Mouse (Mus musculus): ENCODE results near the gene Kmt2e. TPM values are rescaled to one million over a fixed set of nuclear protein-coding genes. Genes with fewer than 3 reads are reported as not detected.
A peak's percentile ranks its signal among the peaks of the same experiment; 100 is the strongest.
"Not testable (repeated sequence)": the region's sequence is repeated elsewhere in the genome, so short reads cannot be mapped to it uniquely, and the experiment has no call there.

The Kmt2e gene
- polyA plus RNA-seq, 1 experiment from 2014 or later, result 151 TPM

GRCm38 (mm10) chr5:23515038-23515437, 80.8 kb downstream of the Kmt2e start:
- H3K4me3 ChIP-seq, result no peak overlapping the region
- no peaks in the 10 kb centered on the region for H3K27me3 ChIP-seq
- WGBS, result 92% methylated on average over 10 of the region's 10 CpGs
- H3K4me1 ChIP-seq (replicated peaks), result peaks cover 25% of the 10 kb centered on the region
- H3K9me3 ChIP-seq, result no peaks in the 10 kb centered on the region
- H3K9ac ChIP-seq, result no peak overlapping the region
- H3K36me3 ChIP-seq, result peaks cover 51% of the 10 kb centered on the region
- no peak overlapping the region for H3K4me2 ChIP-seq
- no peak overlapping the region for H3K27ac ChIP-seq (replicated peaks)
- ATAC-seq (ENCODE audit: low read depth), result no peak

GRCm38 (mm10) chr5:23516962-23517361, 82.7 kb downstream of the Kmt2e start:
- no peak for ATAC-seq (ENCODE audit: low read depth)
- no peak overlapping the region for H3K9ac ChIP-seq
- H3K4me3 ChIP-seq, result no peak overlapping the region
- H3K4me1 ChIP-seq (replicated peaks), result peaks cover 25% of the 10 kb centered on the region
- H3K4me2 ChIP-seq, result no peak overlapping the region
- 33% methylated on average over 3 of the region's 3 CpGs for WGBS
- no peaks in the 10 kb centered on the region for H3K27me3 ChIP-seq
- peaks cover 43% of the 10 kb centered on the region for H3K36me3 ChIP-seq
- no peaks in the 10 kb centered on the region for H3K9me3 ChIP-seq
- peak overlapping the region; percentile 64 for H3K27ac ChIP-seq (replicated peaks)

- no peak for ATAC-seq (ENCODE audit: low read depth)
- Histone ChIP-seq H3K27ac (replicated peaks) (peak overlapping the region; percentile 46), H3K4me1 (replicated peaks) (peaks cover 25% of the 10 kb centered on the region)
These were observed 83.6 kb downstream of the Kmt2e start for GRCm38 (mm10) chr5:23517839-23518238.

GRCm38 (mm10) chr5:23518673-23519072, 84.4 kb downstream of the Kmt2e start:
- H3K27ac ChIP-seq (replicated peaks), result peak overlapping the region; percentile 46
- no peaks in the 10 kb centered on the region for H3K9me3 ChIP-seq
- ATAC-seq (ENCODE audit: low read depth), result peak; percentile 32; the same call in 1 of the 2 replicates

More at GRCm38 (mm10) chr5:23517839-23518238, 83.6 kb downstream of the Kmt2e start:
- Histone ChIP-seq H3K4me3 (no peak overlapping the region), H3K27me3 (no peaks in the 10 kb centered on the region), H3K36me3 (peaks cover 47% of the 10 kb centered on the region), H3K9ac (no peak overlapping the region), H3K4me2 (no peak overlapping the region), H3K9me3 (no peaks in the 10 kb centered on the region)
- WGBS, result 71% methylated on average over 4 of the region's 4 CpGs

GRCm38 (mm10) chr5:23519679-23520078, 85.4 kb downstream of the Kmt2e start:
- H3K4me1 ChIP-seq (replicated peaks), result peaks cover 25% of the 10 kb centered on the region
- ATAC-seq (ENCODE audit: low read depth), result no peak
- no peak overlapping the region for H3K4me2 ChIP-seq
- 98% methylated on average over 3 of the region's 3 CpGs for WGBS
- no peaks in the 10 kb centered on the region for H3K27me3 ChIP-seq
- no peak overlapping the region for H3K9ac ChIP-seq
- H3K27ac ChIP-seq (replicated peaks), result no peak overlapping the region; the same call in 1 of the 2 replicates
- H3K9me3 ChIP-seq, result no peaks in the 10 kb centered on the region
- peaks cover 44% of the 10 kb centered on the region for H3K36me3 ChIP-seq
- H3K4me3 ChIP-seq, result no peak overlapping the region

More at GRCm38 (mm10) chr5:23518673-23519072, 84.4 kb downstream of the Kmt2e start:
- H3K9ac ChIP-seq, result peak overlapping the region; percentile 13; the same call in 1 of the 2 replicates
- no peak overlapping the region for H3K4me2 ChIP-seq
- no peak overlapping the region for H3K4me3 ChIP-seq
- peaks cover 45% of the 10 kb centered on the region for H3K36me3 ChIP-seq
- WGBS, result 48% methylated on average over 3 of the region's 3 CpGs
- peaks cover 25% of the 10 kb centered on the region for H3K4me1 ChIP-seq (replicated peaks)
- H3K27me3 ChIP-seq, result no peaks in the 10 kb centered on the region

GRCm38 (mm10) chr5:23521645-23522044, 87.4 kb downstream of the Kmt2e start:
- no peak overlapping the region for H3K4me2 ChIP-seq
- H3K9me3 ChIP-seq, result no peaks in the 10 kb centered on the region
- H3K4me3 ChIP-seq, result no peak overlapping the region
- H3K27ac ChIP-seq (replicated peaks), result no peak overlapping the region
- no peaks in the 10 kb centered on the region for H3K27me3 ChIP-seq
- 58% methylated on average over 1 of the region's 1 CpGs for WGBS
- H3K36me3 ChIP-seq, result peaks cover 45% of the 10 kb centered on the region
- no peak for ATAC-seq (ENCODE audit: low read depth)
- peaks cover 25% of the 10 kb centered on the region for H3K4me1 ChIP-seq (replicated peaks)
- H3K9ac ChIP-seq, result no peak overlapping the region

- H3K4me3 ChIP-seq, result no peak overlapping the region
- H3K4me1 ChIP-seq (replicated peaks), result peaks cover 7% of the 10 kb centered on the region
- H3K4me2 ChIP-seq, result no peak overlapping the region
- H3K27ac ChIP-seq (replicated peaks), result no peak overlapping the region
- H3K27me3 ChIP-seq, result no peaks in the 10 kb centered on the region
- peaks cover 45% of the 10 kb centered on the region for H3K36me3 ChIP-seq
- no peak for ATAC-seq (ENCODE audit: low read depth)
- no peak overlapping the region for H3K9ac ChIP-seq
- H3K9me3 ChIP-seq, result no peaks in the 10 kb centered on the region
- WGBS, result 82% methylated on average over 3 of the region's 3 CpGs
These were observed 89.7 kb downstream of the Kmt2e start for GRCm38 (mm10) chr5:23523936-23524335.

- H3K27me3 ChIP-seq, result no peaks in the 10 kb centered on the region
- H3K9me3 ChIP-seq, result no peaks in the 10 kb centered on the region
- WGBS, result 82% methylated on average over 3 of the region's 3 CpGs
- H3K36me3 ChIP-seq, result peaks cover 45% of the 10 kb centered on the region
- H3K9ac ChIP-seq, result no peak overlapping the region
- no peak overlapping the region for H3K27ac ChIP-seq (replicated peaks)
- no peak for ATAC-seq (ENCODE audit: low read depth)
- H3K4me1 ChIP-seq (replicated peaks), result no peaks in the 10 kb centered on the region; the same call in 1 of the 2 replicates
- H3K4me3 ChIP-seq, result no peak overlapping the region
- H3K4me2 ChIP-seq, result no peak overlapping the region
These were observed 90.4 kb downstream of the Kmt2e start for GRCm38 (mm10) chr5:23524621-23525020.

GRCm38 (mm10) chr5:23531100-23531499, 96.9 kb downstream of the Kmt2e start:
- no peak for ATAC-seq (ENCODE audit: low read depth)
- 96% methylated on average over 6 of the region's 6 CpGs for whole genome bisulfite sequencing
- Histone ChIP-seq H3K4me1 (replicated peaks) (no peaks in the 10 kb centered on the region), H3K4me3 (no peak overlapping the region), H3K9me3 (no peaks in the 10 kb centered on the region), H3K9ac (no peak overlapping the region), H3K4me2 (no peak overlapping the region), H3K27ac (replicated peaks) (no peak overlapping the region), H3K27me3 (no peaks in the 10 kb centered on the region), H3K36me3 (peaks cover 20% of the 10 kb centered on the region)

GRCm38 (mm10) chr5:23531541-23532096, 97.4 kb downstream of the Kmt2e start:
- Histone ChIP-seq H3K4me2 (no peak overlapping the region), H3K4me3 (no peak overlapping the region), H3K27ac (replicated peaks) (no peak overlapping the region), H3K4me1 (replicated peaks) (no peaks in the 10 kb centered on the region), H3K9ac (no peak overlapping the region), H3K36me3 (peaks cover 21% of the 10 kb centered on the region), H3K27me3 (no peaks in the 10 kb centered on the region), H3K9me3 (no peaks in the 10 kb centered on the region)
- ATAC-seq (ENCODE audit: low read depth), result no peak
- WGBS, result 91% methylated on average over 7 of the region's 7 CpGs

- no peaks in the 10 kb centered on the region for H3K27me3 ChIP-seq
- 79% methylated on average over 7 of the region's 7 CpGs for WGBS
- no peak overlapping the region for H3K4me3 ChIP-seq
These were observed 101.5 kb downstream of the Kmt2e start for GRCm38 (mm10) chr5:23535692-23536091.

GRCm38 (mm10) chr5:23551687-23552086, 117.4 kb downstream of the Kmt2e start:
- H3K27me3 ChIP-seq, result no peaks in the 10 kb centered on the region
- H3K36me3 ChIP-seq, result peaks cover 7% of the 10 kb centered on the region; the same call in 1 of the 2 replicates
- H3K4me2 ChIP-seq, result no peak overlapping the region
- H3K4me3 ChIP-seq, result no peak overlapping the region
- H3K27ac ChIP-seq (replicated peaks), result no peak overlapping the region
- no peaks in the 10 kb centered on the region for H3K4me1 ChIP-seq (replicated peaks)
- ATAC-seq (ENCODE audit: low read depth), result no peak
- 88% methylated on average over 5 of the region's 5 CpGs for WGBS
- H3K9me3 ChIP-seq, result no peaks in the 10 kb centered on the region
- H3K9ac ChIP-seq, result no peak overlapping the region

More at GRCm38 (mm10) chr5:23535692-23536091, 101.5 kb downstream of the Kmt2e start:
- peaks cover 37% of the 10 kb centered on the region for H3K36me3 ChIP-seq
- H3K27ac ChIP-seq (replicated peaks), result no peak overlapping the region
- no peak overlapping the region for H3K9ac ChIP-seq
- no peaks in the 10 kb centered on the region for H3K4me1 ChIP-seq (replicated peaks)
- H3K4me2 ChIP-seq, result no peak overlapping the region
- ATAC-seq (ENCODE audit: low read depth), result no peak
- H3K9me3 ChIP-seq, result no peaks in the 10 kb centered on the region

- not testable (repeated sequence) for H3K9me3 ChIP-seq; ATAC-seq (ENCODE audit: low read depth); H3K9ac ChIP-seq; H3K27me3 ChIP-seq; H3K27ac ChIP-seq (replicated peaks); H3K36me3 ChIP-seq; H3K4me1 ChIP-seq (replicated peaks); H3K4me3 ChIP-seq; H3K4me2 ChIP-seq
- 78% methylated on average over 3 of the region's 3 CpGs for WGBS
These were observed 119.1 kb downstream of the Kmt2e start for GRCm38 (mm10) chr5:23553338-23553737.

Data from neural tube, embryonic 13.5 days (tissue).